Mouse (Mus musculus) T-cell, adult 2 months (primary cell): ENCODE results near the gene Pbx3.
A peak's percentile ranks its signal among the peaks of the same experiment; 100 is the strongest.

Source experiments
- DNase-seq: peaks from one replicate; pipeline ENCODE4 v3.0.0; 2022; ENCODE audit warnings: low spot score

Pbx3 gene

DNA sequence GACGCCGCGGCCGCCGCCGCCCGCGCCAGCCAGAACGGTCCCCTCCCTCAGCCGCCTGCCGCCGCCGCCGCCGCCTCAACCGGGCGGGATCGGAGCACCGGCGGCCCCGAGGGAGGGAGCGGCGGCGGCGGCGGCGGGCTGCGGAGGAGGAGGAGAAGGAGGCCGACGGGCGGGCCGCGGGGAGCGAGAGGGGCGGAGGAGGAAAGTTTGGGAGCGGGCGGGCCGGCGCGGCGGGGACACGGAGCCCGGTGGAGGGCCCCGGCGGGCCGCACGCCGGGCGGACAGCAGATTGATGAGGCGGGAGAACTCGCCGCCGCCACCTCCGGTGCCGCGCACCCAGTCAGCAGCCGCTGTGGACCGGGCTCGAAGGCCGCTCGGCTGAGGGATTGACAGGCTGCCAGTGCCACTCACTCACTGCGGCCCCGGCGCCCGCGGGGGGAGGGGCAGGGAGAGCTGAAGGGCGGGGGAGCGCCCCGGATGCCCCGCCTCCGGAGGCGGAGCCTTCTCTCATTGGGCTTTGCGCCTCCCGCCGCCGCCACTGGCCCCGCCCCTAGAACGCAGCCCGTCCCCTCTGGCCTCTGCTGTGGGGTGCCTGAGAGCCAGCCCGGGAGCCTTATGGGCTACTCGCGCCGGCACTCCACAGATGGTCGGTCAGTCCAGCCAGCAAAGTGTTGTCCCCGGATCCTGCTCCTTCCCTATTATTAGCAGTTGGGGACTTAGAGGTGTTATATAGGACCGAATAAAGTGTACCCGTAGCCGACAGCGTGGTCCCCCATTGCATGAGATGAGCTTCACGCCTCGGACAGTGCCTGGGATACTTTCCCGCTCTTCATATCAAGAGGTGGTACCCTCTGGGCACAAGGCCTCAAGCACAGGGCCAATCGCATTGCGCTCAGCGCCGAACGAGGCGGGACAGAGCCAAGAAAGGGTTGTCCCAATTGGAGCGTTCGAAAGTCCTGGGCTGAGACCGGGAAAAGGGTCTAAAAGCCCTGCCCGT lies at the start of gene Pbx3:
Gene Pbx3 (minus strand): TSS at position 838 of the 997 bp plus-strand sequence.
- DNase-seq, result peak; percentile 93

DNA sequence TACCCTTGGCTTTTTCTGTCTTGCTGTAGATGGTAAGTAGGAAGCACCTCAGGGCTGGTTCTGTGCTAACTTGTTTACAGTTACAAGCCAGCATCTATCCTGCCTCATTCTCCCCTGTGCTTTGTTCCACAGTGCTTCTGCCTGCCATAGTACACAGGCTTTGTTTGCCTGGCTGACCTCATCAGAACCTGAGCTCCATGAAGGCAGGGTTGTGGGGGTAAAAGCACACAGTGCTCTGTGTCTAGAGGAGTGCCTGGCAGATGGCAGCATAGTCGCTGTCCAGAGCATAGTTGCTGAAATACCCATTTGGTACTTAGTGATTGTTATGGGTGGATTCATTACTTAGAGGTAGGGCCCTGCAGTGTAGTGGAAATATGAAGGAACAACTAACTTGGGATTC lies 47.3 kb upstream of the Pbx3 start:
- DNase-seq, result no peak

DNA sequence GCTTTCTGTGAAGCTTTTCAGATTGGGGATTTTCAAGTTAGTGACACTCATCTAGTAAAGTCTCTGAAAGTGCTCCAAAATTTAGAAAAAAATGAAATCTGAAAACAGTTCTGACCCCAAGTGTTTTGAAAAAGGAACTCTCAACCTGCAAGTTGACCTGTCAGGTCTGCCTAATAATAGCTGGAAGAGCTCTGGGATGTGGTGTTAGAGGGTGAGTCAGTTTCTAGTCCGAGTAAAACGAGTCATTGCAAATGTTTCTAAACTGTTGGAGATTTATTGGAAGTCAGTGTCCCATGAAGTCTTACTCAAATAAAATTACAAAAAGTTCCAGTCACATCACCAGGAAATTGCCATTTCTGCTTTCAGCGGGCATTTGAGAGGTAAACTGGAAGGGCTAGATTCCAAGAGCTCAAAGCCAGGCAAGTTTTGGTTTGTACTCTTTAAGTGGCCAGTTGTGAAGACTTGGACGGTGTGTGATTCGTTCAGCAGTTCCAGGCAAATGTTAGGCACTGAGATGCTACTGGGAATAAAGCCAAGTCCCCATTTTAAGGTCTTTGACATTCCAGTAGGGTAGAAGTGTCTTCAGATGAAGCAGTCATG lies 36.9 kb upstream of the Pbx3 start:
- no peak for DNase-seq

DNA sequence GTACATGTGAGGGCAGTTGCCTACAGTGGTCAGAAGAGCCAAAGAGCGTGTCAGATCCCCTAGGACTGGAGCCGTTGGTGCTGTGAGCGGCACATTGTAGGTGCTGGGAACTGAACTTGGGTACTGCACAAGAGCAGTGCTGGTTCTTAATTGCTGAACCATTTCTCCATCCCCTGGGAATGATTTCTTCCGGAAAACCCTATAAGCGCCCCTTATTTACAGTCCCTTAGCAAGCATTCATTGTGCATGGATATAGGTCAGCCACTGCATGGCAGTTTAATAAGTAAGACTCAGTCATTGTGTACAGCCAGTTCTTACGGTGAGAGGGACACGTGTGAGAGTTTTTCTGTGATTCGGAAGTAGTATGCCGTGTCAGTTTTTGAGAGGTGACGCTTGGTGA lies 35.4 kb upstream of the Pbx3 start:
- DNase-seq, result no peak

DNA sequence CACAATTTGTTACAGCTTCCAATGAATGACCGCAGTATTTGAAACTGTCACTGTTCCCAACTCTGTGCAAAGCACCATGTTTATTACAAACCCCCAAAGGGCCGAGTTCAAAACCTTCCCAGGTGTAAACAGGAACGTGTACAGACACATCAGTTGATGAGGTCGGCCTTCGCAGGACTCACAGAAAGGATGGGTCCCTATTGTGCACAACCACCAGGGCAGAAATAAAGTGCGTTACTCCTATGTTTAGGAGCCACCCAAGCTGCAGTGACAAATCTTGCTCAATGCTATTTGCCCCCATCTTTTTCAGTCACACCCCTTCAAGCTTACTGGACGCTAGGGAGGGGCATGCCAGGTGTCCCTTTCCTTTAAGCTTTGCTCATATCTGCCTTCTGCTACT lies 34.7 kb upstream of the Pbx3 start:
- no peak for DNase-seq

DNA sequence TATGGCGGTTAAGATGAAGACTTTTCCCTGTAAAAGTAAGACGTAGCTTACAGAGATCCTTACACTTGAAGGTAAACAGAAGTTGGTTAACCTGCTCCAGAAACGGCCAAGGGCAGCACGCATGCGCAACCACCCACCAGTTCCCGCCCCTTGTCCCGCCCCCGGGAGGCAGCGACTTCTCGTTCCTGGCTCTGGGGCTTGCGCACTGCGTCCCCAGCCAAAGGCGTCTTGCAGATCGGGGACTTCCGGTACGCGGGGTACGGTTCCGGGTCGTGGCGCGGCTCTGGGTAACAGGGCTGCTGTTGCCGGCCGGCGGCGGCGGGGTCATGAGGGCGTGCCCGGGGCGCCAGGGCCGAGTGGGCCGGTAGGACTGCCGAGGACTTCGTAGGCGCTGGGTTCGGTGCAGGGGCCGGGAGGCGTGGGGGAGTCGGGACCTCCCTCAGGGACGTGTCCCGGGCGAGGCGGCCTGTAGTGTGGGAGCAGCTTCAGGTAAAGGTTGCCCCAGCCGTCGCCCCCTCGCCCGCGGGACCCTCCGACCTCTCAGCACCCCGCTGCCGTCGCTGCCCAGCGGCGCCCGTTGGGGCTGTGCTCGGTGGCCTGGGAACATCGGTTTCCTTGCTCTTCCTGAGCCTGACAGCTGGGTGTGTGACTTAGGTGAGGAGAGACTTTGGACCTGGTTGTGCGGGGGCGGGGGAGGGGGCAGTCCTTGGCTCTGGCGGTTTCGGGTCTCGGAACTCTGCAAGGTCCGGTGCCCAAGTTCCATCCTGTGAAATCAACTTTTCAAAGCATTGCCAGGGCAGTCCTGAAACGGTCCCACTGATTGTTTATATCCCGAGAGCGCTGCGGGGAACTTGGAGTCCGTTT lies 33.9 kb upstream of the Pbx3 start, which contains the start of gene Mapkap1:
Gene Mapkap1 (plus strand): TSS at position 171 of the 864 bp plus-strand sequence.
- peak; percentile 98 for DNase-seq

GRCm38 (mm10) chr2:34399535-34399934 lies 26.6 kb upstream of the Pbx3 start:
- no peak for DNase-seq

- no peak for DNase-seq
Measured at GRCm38 (mm10) chr2:34378930-34379329, 6.0 kb upstream of the Pbx3 start.

GRCm38 (mm10) chr2:34374349-34374748 lies 1.4 kb upstream of the Pbx3 start:
- DNase-seq, result no peak

DNA sequence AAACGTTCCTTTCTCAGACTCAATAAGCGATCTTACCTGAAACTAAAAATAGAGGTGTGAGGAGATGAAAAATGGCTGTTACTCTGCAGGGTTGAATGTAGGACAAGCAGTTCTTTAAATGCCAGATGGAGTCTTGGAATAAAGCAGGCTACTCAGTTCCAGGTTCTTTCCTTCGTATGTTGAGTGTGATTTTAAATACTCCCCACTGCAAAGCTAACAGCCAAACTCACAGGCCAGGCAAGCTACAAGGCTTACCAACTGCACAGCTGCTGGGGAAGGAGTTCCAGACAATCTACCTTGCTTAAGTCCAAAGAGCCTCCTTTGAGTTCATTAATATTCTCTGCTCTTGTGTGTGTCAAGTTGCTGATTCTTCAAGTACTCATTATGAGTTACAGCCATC lies 944 bp upstream of the Pbx3 start:
- DNase-seq, result no peak

DNA sequence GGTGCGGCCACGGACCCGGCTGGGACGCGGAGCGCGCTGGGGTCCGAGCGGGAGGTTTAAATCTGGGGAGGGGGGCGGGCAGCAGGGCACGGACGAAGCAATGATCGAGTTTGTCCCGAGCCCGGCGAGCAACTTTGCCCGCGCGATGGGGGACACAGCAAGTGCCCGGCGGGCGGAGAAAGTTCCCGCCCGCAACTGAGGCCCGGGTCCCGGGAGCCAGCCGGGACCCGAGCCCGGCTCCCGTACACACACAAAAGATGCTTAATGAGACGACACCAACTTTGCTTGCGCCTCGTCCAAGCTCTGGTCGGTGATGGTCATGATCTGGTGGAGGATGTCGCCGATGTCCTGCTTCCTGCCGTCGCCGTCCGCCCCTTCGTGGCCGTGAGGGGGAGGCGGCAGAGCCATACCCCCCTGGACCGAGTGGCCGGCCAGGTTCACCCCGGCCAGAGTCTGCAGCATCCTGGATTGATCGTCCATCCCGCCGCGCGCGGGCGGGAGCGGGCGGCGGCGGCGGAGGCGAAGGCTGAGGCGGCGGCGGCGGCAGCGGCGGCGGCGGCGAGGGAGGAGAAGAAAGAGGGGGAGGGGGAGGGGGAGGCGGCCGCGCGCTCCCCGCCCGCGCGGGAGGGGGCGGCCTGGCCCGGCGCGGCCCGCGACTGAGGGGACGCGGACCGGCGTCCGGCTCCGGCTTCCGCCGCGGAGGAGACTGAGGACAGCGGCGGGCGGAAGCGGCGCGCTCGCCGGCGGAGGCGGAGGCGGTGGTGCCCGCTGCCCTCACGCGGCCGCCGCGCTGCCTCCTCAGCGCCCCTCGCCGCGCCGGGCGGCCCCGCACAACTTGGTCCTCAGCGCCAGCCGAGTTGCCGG lies 1.3 kb downstream of the Pbx3 start:
- DNase-seq, result peak; percentile 25

DNA sequence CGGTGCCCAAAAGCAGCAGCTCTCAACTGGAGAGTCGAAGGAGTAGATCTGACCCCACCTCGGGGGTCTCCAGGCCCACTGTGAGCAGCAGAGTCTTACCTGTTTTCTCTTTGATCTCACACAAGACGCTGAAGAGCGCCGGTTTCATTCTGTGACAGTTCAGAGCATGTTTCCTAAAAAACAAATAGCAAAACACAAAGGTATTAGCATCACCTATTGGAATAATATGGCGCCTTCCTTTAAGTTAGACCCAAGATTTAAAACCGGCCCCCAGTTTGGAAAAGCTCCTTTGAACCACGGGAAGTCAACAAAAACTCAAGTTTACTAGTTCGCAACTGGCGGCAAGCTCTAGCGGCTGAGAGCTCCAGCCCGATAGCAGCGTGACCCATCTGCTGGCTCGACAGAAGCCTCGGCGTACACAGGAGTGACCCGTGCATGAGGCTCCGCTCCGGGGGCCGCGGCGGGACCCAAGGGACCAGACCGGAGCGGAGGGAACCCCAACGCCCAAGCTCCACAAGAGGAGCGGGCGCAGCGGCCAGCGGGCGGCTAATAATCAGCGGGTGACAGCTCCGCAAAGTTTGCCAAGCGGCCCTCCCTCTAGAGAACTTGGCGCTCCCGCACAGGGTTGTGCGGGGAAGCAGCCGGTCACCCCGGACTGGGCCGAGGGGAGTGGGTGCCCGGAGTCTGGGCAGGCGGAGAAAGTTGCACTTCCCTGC lies 2.1 kb downstream of the Pbx3 start:
- peak; percentile 13 for DNase-seq

GRCm38 (mm10) chr2:34370349-34370724 lies 2.6 kb downstream of the Pbx3 start:
- DNase-seq, result no peak

DNA sequence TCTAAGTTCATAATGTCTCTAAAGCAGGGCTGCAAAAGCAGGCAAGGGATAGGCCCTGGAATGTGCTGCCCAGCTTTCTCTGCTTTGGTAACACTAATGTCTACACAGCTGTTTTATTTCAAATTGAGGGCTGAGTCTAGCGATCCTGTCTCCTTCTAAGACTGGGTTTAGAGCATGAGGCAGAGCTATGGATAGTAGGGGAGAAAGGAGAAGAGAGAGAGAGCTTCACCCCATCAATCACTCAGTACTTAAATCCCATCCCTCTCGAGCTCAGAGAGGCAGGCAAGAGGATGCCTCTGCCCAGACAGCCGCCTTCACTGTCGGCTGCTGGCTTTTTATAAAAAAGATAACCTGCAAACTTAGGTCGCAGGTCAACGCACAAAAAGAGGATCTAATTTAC lies 4.5 kb downstream of the Pbx3 start:
- DNase-seq, result no peak

GRCm38 (mm10) chr2:34367024-34367423 lies 5.9 kb downstream of the Pbx3 start:
- DNase-seq, result no peak

GRCm38 (mm10) chr2:34363678-34364077 lies 9.3 kb downstream of the Pbx3 start:
- no peak for DNase-seq

DNA sequence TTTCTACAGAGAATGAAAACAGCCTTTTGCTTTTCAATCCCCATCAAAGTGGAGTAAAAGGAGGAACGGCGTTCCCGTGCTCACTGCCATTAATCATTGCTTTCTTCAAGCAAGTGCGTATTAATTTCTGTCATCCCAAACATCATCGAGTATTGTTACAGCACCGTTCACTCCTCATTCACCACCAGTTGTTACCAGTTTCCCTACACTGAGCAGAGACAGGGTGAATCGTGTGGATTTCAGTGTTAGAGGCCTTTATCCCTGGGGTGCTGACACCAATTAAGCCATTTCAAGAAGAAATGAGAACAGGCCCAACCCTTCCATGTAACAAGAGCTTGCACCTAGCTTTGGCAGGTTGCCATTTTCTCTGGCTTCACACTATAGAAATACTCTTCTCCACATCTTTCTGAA lies 17.1 kb downstream of the Pbx3 start:
- no peak for DNase-seq

- no peak for DNase-seq
Measured at GRCm38 (mm10) chr2:34352006-34352405, 20.9 kb downstream of the Pbx3 start.

DNA sequence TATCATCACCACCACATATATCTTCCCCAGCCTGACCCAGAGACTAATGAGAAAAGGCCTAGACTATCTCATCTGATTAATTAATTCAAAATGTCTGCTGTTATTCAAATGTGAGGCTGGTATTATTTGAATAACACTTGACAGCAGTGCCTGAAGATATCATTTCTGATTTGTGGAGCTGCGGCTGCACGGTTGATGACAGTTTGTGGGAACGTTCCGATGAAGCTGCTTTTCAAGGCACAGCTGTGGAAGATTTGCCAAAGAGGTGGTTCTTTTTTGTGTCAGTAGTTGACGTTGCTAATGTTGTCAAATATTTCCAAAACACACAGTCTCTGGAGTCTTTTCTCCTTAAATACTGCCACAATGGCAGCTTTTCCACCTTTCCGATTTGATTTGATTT lies 25.8 kb downstream of the Pbx3 start:
- no peak for DNase-seq

DNA sequence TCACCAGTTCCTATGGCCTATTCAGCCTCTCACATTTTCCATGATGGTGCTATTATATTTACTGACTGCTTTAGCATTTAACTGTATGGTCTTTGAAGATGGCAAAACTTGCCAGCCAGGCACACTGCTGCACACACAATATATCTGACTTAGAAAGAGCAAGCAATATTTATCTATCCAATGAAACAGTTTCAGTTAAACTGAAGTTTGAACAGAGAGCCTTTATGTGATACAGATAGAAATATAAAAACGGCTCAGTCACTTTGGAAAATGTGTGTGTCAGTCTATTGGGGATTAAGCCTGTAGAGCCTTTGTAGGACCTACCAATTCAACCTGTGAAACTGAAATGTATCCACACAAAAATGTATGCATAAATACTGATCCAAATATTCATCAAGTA lies 74.3 kb downstream of the Pbx3 start:
- no peak for DNase-seq

- no peak for DNase-seq
Measured at GRCm38 (mm10) chr2:34298202-34298601, 74.7 kb downstream of the Pbx3 start.
